Mouse (Mus musculus) limb, embryonic 11.5 days (tissue): ENCODE measurements around the gene Nsl1. TPM values are rescaled to one million over a fixed set of nuclear protein-coding genes. Genes with fewer than 3 reads are reported as not detected.

Experiments
- ATAC-seq: fragments of 200-750 bp; cut with Nextera tagmentation; 2 replicates; pipeline ENCODE4 v1.8.0; 2017; ENCODE audit warnings: low read depth; ENCODE audit not compliant: insufficient number of reproducible peaks, low FRiP score, low TSS enrichment
- DNase-seq: peaks from one replicate; pipeline ENCODE4 v3.0.0-alpha.2; 2015; ENCODE audit warnings: low spot score
- H3K27ac ChIP-seq: fragments of 300-500 bp; sonication (generic); replicated peaks from 2 replicates; pipeline ENCODE4 v1.5.1; 2014; ENCODE audit warnings: low read depth, mild to moderate bottlenecking, low read length
- H3K27me3 ChIP-seq: fragments of 300-500 bp; sonication (generic); 2 replicates; pipeline ENCODE4 v1.6.1; 2014; ENCODE audit warnings: mild to moderate bottlenecking, low read length, mixed read lengths; ENCODE audit not compliant: control insufficient read depth, insufficient read depth
- H3K36me3 ChIP-seq: fragments of 300-500 bp; sonication (generic); 2 replicates; pipeline ENCODE4 v1.6.1; 2014; ENCODE audit warnings: mild to moderate bottlenecking, low read length, moderate library complexity, mixed read lengths; ENCODE audit not compliant: control insufficient read depth, insufficient read depth
- H3K4me1 ChIP-seq: fragments of 300-500 bp; sonication (generic); 2 replicates; pipeline ENCODE4 v1.6.1; 2014; ENCODE audit warnings: low read length, mixed read lengths; ENCODE audit not compliant: control insufficient read depth, insufficient read depth
- H3K4me2 ChIP-seq: fragments of 300-500 bp; sonication (generic); 2 replicates; pipeline ENCODE4 v1.6.1; 2014; ENCODE audit warnings: low read depth, mild to moderate bottlenecking, moderate library complexity; ENCODE audit not compliant: severe bottlenecking
- H3K4me3 ChIP-seq: fragments of 300-500 bp; sonication (generic); 2 replicates; pipeline ENCODE4 v1.5.1; 2014; ENCODE audit warnings: low read depth, low read length
- H3K9ac ChIP-seq: fragments of 300-500 bp; sonication (generic); 2 replicates; pipeline ENCODE4 v1.6.1; 2014; ENCODE audit warnings: mild to moderate bottlenecking, low read length
- H3K9me3 ChIP-seq: fragments of 300-500 bp; sonication (generic); 2 replicates; pipeline ENCODE4 v1.6.1; 2016; ENCODE audit warnings: low read length; ENCODE audit not compliant: control insufficient read depth
- WGBS: fragments of 180-500 bp; shearing (Covaris S2); extraction: QIAGEN DNeasy Blood & Tissue Kit; methylation state at CpG from one replicate; pipeline ENCODE4 v1.1.7; 2014; 5-methylcytosine and 5-hydroxymethylcytosine counted together
- polyA plus RNA-seq: library from polyadenylated mRNA; unstranded; fragments of >200 nt; fragmentation: Nextera tagmentation; extraction: Ambion mirVana; gene quantifications from 2 replicates; pipeline ENCODE4 v1.2.1, GENCODE M21; 2014

Gene Nsl1
- polyA plus RNA-seq, 1 experiment from 2014 or later: 35.5 TPM

DNA sequence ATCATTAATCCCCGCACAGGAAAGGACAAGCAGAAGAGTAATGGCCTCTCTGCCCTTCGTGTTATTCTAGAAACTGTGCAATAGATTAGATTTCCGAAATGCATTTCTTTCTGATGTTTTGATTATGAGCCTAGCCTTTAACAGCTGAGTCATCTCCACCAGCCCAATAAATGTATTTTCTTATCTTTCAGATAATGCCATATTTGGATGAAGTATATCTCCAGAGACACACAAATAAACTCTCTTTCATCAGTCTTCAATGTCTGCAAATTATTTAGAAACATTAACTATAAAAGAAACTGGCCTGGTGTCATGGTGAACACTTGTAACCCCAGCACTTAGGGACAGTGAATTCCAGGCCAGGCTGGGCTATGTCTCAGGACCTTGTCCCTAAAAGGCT, 20.1 kb upstream of the Nsl1 start:
- ATAC-seq: no peak

DNA sequence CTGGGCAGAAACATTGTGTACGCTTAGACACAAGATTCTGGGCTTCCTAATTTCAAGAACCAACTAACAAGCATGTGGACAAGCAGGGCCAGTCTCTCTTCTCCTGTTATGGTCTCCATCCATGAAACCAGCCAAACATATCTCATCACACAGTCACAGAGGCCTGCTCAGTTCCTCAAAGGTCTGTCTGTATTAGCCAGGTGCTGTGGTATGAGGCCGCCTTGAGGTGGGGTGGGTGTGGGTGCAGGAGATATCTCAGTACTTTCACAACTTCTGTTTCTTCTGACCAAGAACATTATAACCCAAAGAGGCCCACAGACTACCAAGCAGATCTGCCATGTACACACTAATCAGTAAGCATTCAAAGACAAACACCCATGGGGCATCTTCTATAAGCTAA, 17.5 kb upstream of the Nsl1 start:
- Histone ChIP-seq H3K9me3 (no peaks in the 10 kb centered on the region), H3K27ac (no peak overlapping the region), H3K4me1 (no peaks in the 10 kb centered on the region), H3K4me3 (no peak overlapping the region), H3K9ac (no peak overlapping the region), H3K4me2 (no peak overlapping the region), H3K27me3 (no peaks in the 10 kb centered on the region), H3K36me3 (no peaks in the 10 kb centered on the region)
- no peak for DNase-seq
- no peak for ATAC-seq
- 94% methylated on average over 2 of the region's 2 CpGs for WGBS

More for the DNA sequence above, 20.1 kb upstream of the Nsl1 start:
- no peaks in the 10 kb centered on the region for H3K36me3 ChIP-seq
- H3K4me2 ChIP-seq: no peak overlapping the region
- no peaks in the 10 kb centered on the region for H3K9me3 ChIP-seq
- no peak overlapping the region for H3K4me3 ChIP-seq
- 84% methylated on average over 3 of the region's 3 CpGs for WGBS
- H3K27me3 ChIP-seq: no peaks in the 10 kb centered on the region
- DNase-seq: no peak
- no peaks in the 10 kb centered on the region for H3K4me1 ChIP-seq
- H3K27ac ChIP-seq: no peak overlapping the region
- no peak overlapping the region for H3K9ac ChIP-seq

DNA sequence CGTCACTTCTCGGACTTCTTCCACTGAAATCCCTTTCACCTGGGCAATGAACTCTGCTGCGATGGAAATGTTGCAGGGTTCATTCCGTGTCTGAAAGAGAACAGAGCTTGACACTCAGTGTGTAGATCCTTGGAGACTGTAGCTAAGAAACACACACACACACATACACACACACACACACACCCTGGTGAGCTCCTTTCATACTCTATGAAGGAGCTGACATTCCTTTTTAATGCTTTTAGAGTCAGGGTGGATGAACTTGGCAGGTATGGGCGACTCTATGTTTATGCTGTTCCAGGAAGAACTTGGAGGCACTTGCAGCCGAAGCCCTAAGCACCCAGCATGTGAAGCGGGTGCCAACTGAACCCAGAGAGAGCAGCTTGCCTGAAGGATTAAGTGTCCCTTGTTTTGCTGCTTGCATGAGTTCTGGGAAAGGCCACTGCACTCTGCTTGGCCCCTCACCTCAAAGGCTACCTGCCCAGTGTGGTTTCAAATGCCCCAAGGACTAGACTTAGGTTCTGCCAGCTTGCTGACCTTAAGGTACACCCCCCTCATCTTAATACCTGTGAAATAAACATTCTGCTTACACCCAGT, 16.5 kb upstream of the Nsl1 start:
- ATAC-seq (no peak), DNase-seq (no peak)
- Histone ChIP-seq H3K4me3 (no peak overlapping the region), H3K36me3 (no peaks in the 10 kb centered on the region), H3K4me2 (no peak overlapping the region), H3K9ac (no peak overlapping the region), H3K27ac (no peak overlapping the region), H3K4me1 (no peaks in the 10 kb centered on the region), H3K9me3 (no peaks in the 10 kb centered on the region), H3K27me3 (no peaks in the 10 kb centered on the region)
- WGBS: 75% methylated on average over 7 of the region's 7 CpGs

DNA sequence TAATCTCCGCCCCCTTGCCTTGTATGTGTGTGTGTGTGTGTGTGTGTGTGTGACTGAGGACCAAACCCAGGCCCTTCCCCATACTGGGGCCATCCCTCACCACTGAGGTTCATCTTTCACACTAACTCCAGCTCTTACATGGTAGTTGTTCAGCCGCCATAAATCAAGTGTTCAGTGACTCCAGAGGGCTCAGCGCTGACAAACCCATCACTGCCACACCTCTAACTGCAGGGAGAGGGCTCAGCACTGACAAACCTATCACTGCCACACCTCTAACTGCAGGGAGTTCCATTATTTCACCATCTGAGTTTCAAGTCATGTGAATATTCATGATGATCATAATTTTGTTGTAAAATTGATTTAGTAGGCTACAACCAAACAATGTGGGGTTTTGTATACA, 9.3 kb upstream of the Nsl1 start:
- Histone ChIP-seq H3K27ac (no peak overlapping the region), H3K9ac (no peak overlapping the region), H3K36me3 (no peaks in the 10 kb centered on the region), H3K27me3 (no peaks in the 10 kb centered on the region), H3K4me3 (no peak overlapping the region), H3K4me2 (no peak overlapping the region), H3K4me1 (no peaks in the 10 kb centered on the region), H3K9me3 (no peaks in the 10 kb centered on the region)
- ATAC-seq: no peak
- 76% methylated on average over 3 of the region's 3 CpGs for WGBS
- DNase-seq: no peak

DNA sequence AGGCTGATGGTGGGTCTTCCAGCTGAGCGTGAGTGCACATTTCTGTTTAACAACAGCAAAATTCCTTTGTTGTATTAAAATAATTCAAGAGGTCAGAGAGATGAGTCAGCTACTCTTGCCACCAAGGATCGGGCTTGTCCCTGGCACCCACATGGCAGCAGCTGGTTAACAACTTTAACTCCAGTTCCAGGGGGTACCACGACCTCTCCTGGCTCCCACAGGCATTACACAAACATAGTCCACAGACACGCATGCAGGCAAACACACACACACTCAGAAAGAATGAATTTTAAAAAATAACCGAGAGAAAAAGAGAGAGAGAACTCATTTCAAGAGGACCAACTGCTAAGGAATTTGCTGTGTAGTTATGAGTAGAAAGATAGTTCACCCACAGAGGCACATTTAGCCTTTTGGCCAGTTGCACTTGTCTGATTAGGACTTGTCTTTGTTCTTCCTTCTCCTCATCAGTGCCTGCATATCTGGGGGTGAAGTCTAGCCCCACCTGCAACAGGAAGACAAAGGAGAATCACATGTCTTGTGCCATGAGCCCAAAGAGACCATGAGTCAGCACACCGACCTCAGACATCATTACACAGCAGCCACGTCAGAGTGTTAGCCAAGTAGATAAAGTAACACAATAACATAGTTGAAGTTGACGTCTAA, 7.8 kb upstream of the Nsl1 start:
- DNase-seq: no peak
- WGBS: 79% methylated on average over 8 of the region's 8 CpGs

DNA sequence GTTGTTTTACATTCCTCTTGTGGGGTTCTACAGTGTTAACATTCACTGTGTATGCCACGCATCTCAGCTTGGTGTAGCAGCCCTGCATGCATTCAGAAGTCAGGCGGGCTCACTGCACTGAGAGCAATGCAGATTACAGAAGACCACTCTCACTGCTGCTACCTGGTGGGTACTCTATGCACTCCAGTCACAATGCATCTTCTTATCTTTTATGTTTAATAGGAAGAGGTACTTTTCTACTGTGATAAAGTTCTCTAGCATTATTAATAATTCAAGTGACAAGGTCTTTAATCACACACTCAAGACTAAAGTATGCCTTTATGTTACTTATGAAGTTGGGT, 7.3 kb upstream of the Nsl1 start:
- no peaks in the 10 kb centered on the region for H3K4me1 ChIP-seq
- H3K9ac ChIP-seq: no peak overlapping the region
- no peaks in the 10 kb centered on the region for H3K27me3 ChIP-seq
- no peak overlapping the region for H3K27ac ChIP-seq
- no peak for DNase-seq
- H3K9me3 ChIP-seq: no peaks in the 10 kb centered on the region
- H3K4me2 ChIP-seq: no peak overlapping the region
- H3K4me3 ChIP-seq: no peak overlapping the region
- 71% methylated on average over 2 of the region's 2 CpGs for WGBS
- ATAC-seq: no peak
- no peaks in the 10 kb centered on the region for H3K36me3 ChIP-seq

More for the DNA sequence above, 7.8 kb upstream of the Nsl1 start:
- Histone ChIP-seq H3K27ac (no peak overlapping the region), H3K4me2 (no peak overlapping the region), H3K9me3 (no peaks in the 10 kb centered on the region), H3K9ac (no peak overlapping the region), H3K27me3 (no peaks in the 10 kb centered on the region), H3K4me3 (no peak overlapping the region), H3K36me3 (no peaks in the 10 kb centered on the region), H3K4me1 (no peaks in the 10 kb centered on the region)
- no peak for ATAC-seq

DNA sequence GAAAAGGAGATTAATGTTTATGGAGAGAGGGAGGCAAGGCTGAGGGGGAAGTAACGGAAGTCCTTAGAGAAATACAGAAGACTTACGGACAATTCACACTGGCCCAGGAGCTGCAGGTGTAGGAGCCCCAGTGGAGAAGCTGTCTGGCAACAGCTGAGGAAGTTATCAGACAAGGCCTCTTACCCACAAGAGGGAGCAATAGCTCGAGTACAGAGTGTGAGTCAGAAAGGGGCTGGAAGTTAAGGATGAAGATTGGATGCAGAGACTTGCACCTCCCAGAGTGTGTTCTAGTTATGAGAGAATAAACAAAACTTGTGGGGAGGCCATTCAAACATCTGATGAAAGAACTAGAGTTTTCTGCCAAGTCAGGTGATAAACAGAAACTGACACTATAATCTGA, 5.4 kb upstream of the Nsl1 start:
- 72% methylated on average over 3 of the region's 3 CpGs for WGBS
- H3K36me3 ChIP-seq: no peaks in the 10 kb centered on the region
- DNase-seq: no peak

DNA sequence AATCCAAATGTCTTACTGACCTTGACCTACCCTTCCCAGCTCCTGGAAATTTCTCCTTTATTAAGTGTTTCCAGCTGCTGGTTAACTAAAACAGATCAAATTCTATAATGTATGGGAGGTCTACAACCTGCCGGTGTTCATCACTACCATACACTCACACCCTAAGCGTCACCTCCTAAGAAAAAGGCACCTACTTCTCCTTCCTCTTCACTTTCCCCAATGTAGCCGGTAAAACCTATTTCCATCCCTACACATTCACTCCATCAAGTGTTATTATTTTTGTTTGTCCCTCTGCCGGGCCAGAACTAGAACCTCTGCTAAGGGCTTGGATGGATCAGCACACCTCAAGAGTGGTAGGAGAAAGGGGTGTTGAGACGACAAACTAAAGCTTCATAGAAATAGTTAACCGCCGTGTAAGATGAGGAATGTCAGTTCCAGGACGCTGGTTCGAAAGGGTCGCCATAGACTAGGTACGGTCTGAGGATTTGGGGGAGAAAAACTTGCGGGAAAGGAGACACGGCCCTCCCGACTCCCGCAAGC, 501 bp upstream of the Nsl1 start:
- Histone ChIP-seq H3K9ac (peak overlapping the region; percentile 87), H3K9me3 (no peaks in the 10 kb centered on the region), H3K4me1 (peaks cover 6% of the 10 kb centered on the region; the same call in 1 of the 2 replicates), H3K4me2 (peak overlapping the region; percentile 52), H3K27ac (no peak overlapping the region), H3K36me3 (peaks cover 3% of the 10 kb centered on the region; the same call in 1 of the 2 replicates), H3K4me3 (peak overlapping the region; percentile 98), H3K27me3 (no peaks in the 10 kb centered on the region)
- WGBS: 4% methylated on average over 15 of the region's 15 CpGs
- no peak for DNase-seq
- peak; percentile 69; the same call in 1 of the 2 replicates for ATAC-seq

More for the DNA sequence above, 5.4 kb upstream of the Nsl1 start:
- H3K9me3 ChIP-seq: no peaks in the 10 kb centered on the region
- no peaks in the 10 kb centered on the region for H3K4me1 ChIP-seq
- no peak for ATAC-seq
- H3K27ac ChIP-seq: no peak overlapping the region
- H3K9ac ChIP-seq: no peak overlapping the region
- H3K4me2 ChIP-seq: no peak overlapping the region
- no peaks in the 10 kb centered on the region for H3K27me3 ChIP-seq
- no peak overlapping the region for H3K4me3 ChIP-seq
